Mouse (Mus musculus): ENCODE measurements around the gene Wdr92. TPM values are rescaled to one million over a fixed set of nuclear protein-coding genes. Genes with fewer than 3 reads are reported as not detected.
A peak's percentile ranks its signal among the peaks of the same experiment; 100 is the strongest.

The Wdr92 gene
- total and polyA plus RNA-seq, 3 experiments: 34.5 to 63.8 TPM; not detected in 1

DNA sequence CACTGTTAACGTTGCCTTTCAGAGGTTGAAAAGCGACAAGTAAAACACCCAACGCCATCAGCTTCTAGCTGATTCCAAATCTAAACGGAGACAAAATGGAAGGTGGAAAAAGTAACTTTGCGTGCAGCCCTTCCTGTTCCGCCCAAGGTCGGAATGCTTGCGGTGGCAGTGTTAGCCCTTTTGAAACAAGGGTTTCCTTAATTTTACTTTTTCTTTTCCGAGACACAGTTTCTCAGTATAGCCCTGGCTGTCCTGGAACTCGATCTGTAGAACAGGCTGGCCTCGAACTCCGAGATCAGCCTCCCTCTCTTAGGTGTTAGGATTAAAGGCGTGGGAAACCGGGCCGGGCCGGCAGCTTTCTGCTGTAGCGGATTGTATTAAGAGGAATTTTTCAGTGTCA, 76.0 kb downstream of the Wdr92 start:
- H3K27ac ChIP-seq (ENCODE audit: control insufficient read depth, low read depth, low read length): peak overlapping the region; percentile 89
- peak; percentile 82 for DNase-seq (ENCODE audit: low read depth, low spot score)
- H3K4me1 ChIP-seq (ENCODE audit: control insufficient read depth in 1 of 2, insufficient read depth in 2 of 2, low read length in 2 of 2): peaks cover 5 to 15% of the 10 kb centered on the region in 2 experiments; a peak in 3 of 4 replicates
- H3K9me3 ChIP-seq (replicated peaks; ENCODE audit: insufficient read depth, low read length): no peaks in the 10 kb centered on the region
- peak overlapping the region; percentile 94 for H3K4me3 ChIP-seq (ENCODE audit: control insufficient read depth in 1 of 2, insufficient read depth in 1 of 2, low read depth in 2 of 2, low read length in 2 of 2)
- no peaks in the 10 kb centered on the region for H3K27me3 ChIP-seq (ENCODE audit: control insufficient read depth in 1 of 2, insufficient read depth in 2 of 2, low read length in 2 of 2)
- peaks cover 35% of the 10 kb centered on the region for H3K79me2 ChIP-seq (ENCODE audit: control insufficient read depth, insufficient read depth, low read length, poor library complexity)
- peak overlapping the region; percentile 93 for H3K9ac ChIP-seq (ENCODE audit: control insufficient read depth, low read depth, low read length, poor library complexity, severe bottlenecking)
- peaks cover under 1 to 12% of the 10 kb centered on the region in 2 experiments; a peak in 2 of 4 replicates for H3K36me3 ChIP-seq (ENCODE audit: control insufficient read depth in 1 of 2, insufficient read depth in 2 of 2, low read length in 2 of 2)
- TF ChIP-seq MYB (IDR thresholded peaks at IDR 0.05; ENCODE audit: low read depth, low read length) (no peak), RAD21 (IDR thresholded peaks at IDR 0.05; ENCODE audit: low read depth, low read length) (no peak), ZC3H11A (IDR thresholded peaks at IDR 0.05; ENCODE audit: low read depth, low read length) (no peak; the same call in 1 of the 2 replicates), ELF1 (IDR thresholded peaks at IDR 0.05; ENCODE audit: low read depth, low read length) (no peak; the same call in 1 of the 2 replicates), TCF12 (IDR thresholded peaks at IDR 0.05; ENCODE audit: low read depth, low read length) (no peak), JUND (IDR thresholded peaks at IDR 0.05; ENCODE audit: low read depth, low read length) (0 out of 2 replicates have a peak, but pooled peaks have one; percentile 22), BHLHE40 (IDR thresholded peaks at IDR 0.05; ENCODE audit: borderline replicate concordance, low read depth, low read length) (no peak), SIN3A (IDR thresholded peaks at IDR 0.05; ENCODE audit: low read length) (peak; percentile 75), POLR2AphosphoS2 (IDR thresholded peaks at IDR 0.05; ENCODE audit: low read length) (no peak), USF1 (IDR thresholded peaks at IDR 0.05; ENCODE audit: low read depth, low read length) (no peak), HCFC1 (IDR thresholded peaks at IDR 0.05; ENCODE audit: low read depth, low read length) (no peak), MEF2A (IDR thresholded peaks at IDR 0.05; ENCODE audit: extremely low read depth, insufficient replicate concordance, low read depth, low read length, poor library complexity, severe bottlenecking) (no peak), ETS1 (IDR thresholded peaks at IDR 0.05; ENCODE audit: low read depth, low read length) (0 out of 2 replicates have a peak, but pooled peaks have one; percentile 28), ZKSCAN1 (IDR thresholded peaks at IDR 0.05; ENCODE audit: low read depth, low read length) (no peak), GABPA (IDR thresholded peaks at IDR 0.05; ENCODE audit: low read depth, low read length) (no peak), NRF1 (IDR thresholded peaks at IDR 0.05; ENCODE audit: insufficient read depth, low read depth, low read length, poor library complexity, severe bottlenecking) (no peak), USF2 (IDR thresholded peaks at IDR 0.05; ENCODE audit: borderline replicate concordance in 1 of 2, insufficient read depth in 1 of 2, low read depth in 1 of 2, low read length in 2 of 2) (no peak), POLR2AphosphoS5 (IDR thresholded peaks at IDR 0.05; ENCODE audit: borderline replicate concordance, low read depth, low read length) (no peak), ZNF384 (IDR thresholded peaks at IDR 0.05; ENCODE audit: low read depth, low read length) (no peak), MAFK (IDR thresholded peaks at IDR 0.05; ENCODE audit: borderline replicate concordance, low read depth, low read length) (no peak), GATA1 (IDR thresholded peaks at IDR 0.05; ENCODE audit: low read depth, low read length) (no peak), CHD1 (IDR thresholded peaks at IDR 0.05; ENCODE audit: low read depth, low read length) (peak; percentile 72; the same call in 1 of the 2 replicates), CTCF (IDR thresholded peaks at IDR 0.05 in 2 of 3, conservative IDR thresholded peaks at IDR 0.05 in 1 of 3; ENCODE audit: control insufficient read depth in 1 of 3, insufficient read depth in 1 of 3, low read depth in 2 of 3, low read length in 3 of 3, poor library complexity in 1 of 3, severe bottlenecking in 1 of 3) (no peak), EP300 (IDR thresholded peaks at IDR 0.05; ENCODE audit: low read depth in 1 of 2, low read length in 2 of 2) (no peak), KAT2A (conservative IDR thresholded peaks at IDR 0.05; ENCODE audit: low read depth, low read length) (no peak), MAZ (IDR thresholded peaks at IDR 0.05; ENCODE audit: low read depth, low read length) (no peak), MAX (IDR thresholded peaks at IDR 0.05; ENCODE audit: low read length) (no peak; the same call in 1 of the 2 replicates), MXI1 (IDR thresholded peaks at IDR 0.05; ENCODE audit: low read depth, low read length) (peak; percentile 32; the same call in 1 of the 2 replicates), NELFE (IDR thresholded peaks at IDR 0.05; ENCODE audit: low read depth, low read length) (no peak), TAL1 (IDR thresholded peaks at IDR 0.05; ENCODE audit: low read length) (no peak), SMC3 (IDR thresholded peaks at IDR 0.05; ENCODE audit: low read depth, low read length) (no peak), CHD2 (IDR thresholded peaks at IDR 0.05; ENCODE audit: low read length) (no peak), TBP (IDR thresholded peaks at IDR 0.05; ENCODE audit: low read depth, low read length) (no peak), ZMIZ1 (IDR thresholded peaks at IDR 0.05; ENCODE audit: low read depth, low read length) (no peak), UBTF (IDR thresholded peaks at IDR 0.05; ENCODE audit: borderline replicate concordance, insufficient read depth, low read depth, low read length) (no peak), POLR2A (IDR thresholded peaks at IDR 0.05; ENCODE audit: control insufficient read depth in 1 of 2, insufficient read depth in 1 of 2, low read depth in 1 of 2, low read length in 2 of 2, poor library complexity in 1 of 2) (no peak), E2F4 (IDR thresholded peaks at IDR 0.05; ENCODE audit: borderline replicate concordance, low read depth, low read length) (no peak), MYC (IDR thresholded peaks at IDR 0.05; ENCODE audit: low read depth, low read length) (peak; percentile 5; the same call in 1 of the 2 replicates)
